Mouse (Mus musculus): ENCODE data around the gene Mogat1. TPM values are rescaled to one million over a fixed set of nuclear protein-coding genes. Genes with fewer than 3 reads are reported as not detected.
"Not testable (repeated sequence)": the region's sequence is repeated elsewhere in the genome, so short reads cannot be mapped to it uniquely, and the experiment has no call there.

The Mogat1 gene
- total RNA-seq, 4 experiments from 2014 or later = 0.43 to 1.6 TPM; not detected in 2

GRCm38 (mm10) chr1:78536310-78537164 is 25.7 kb downstream of the Mogat1 start:
- DNase-seq (ENCODE audit: low spot score in 2 of 2) = peak; percentile 65 to 86

GRCm38 (mm10) chr1:78537494-78538010 is 26.8 kb downstream of the Mogat1 start:
- DNase-seq (ENCODE audit: low spot score in 2 of 2) = peak; percentile 81 to 88

- no peak for DNase-seq (ENCODE audit: low spot score in 2 of 2)
Observed at GRCm38 (mm10) chr1:78538396-78538795, 27.6 kb downstream of the Mogat1 start.

GRCm38 (mm10) chr1:78539166-78539565 is 28.4 kb downstream of the Mogat1 start:
- no peak for DNase-seq (ENCODE audit: low spot score in 2 of 2)

- DNase-seq (ENCODE audit: low spot score in 2 of 2) = not testable (repeated sequence)
Observed at GRCm38 (mm10) chr1:78543631-78544030, 32.8 kb downstream of the Mogat1 start.

GRCm38 (mm10) chr1:78546258-78546657 is 35.5 kb downstream of the Mogat1 start:
- DNase-seq (ENCODE audit: low spot score in 2 of 2) = no peak

- DNase-seq (ENCODE audit: low spot score in 2 of 2) = no peak
Observed at GRCm38 (mm10) chr1:78548961-78549360, 38.2 kb downstream of the Mogat1 start.

GRCm38 (mm10) chr1:78554012-78554666 is 43.3 kb downstream of the Mogat1 start:
- DNase-seq (ENCODE audit: low spot score in 2 of 2) = no peak

GRCm38 (mm10) chr1:78566963-78567362 is 56.2 kb downstream of the Mogat1 start:
- no peak for DNase-seq (ENCODE audit: low spot score in 2 of 2)

GRCm38 (mm10) chr1:78567421-78567820 is 56.6 kb downstream of the Mogat1 start:
- no peak for DNase-seq (ENCODE audit: low spot score in 2 of 2)

- peak; percentile 12 to 22 for DNase-seq (ENCODE audit: low spot score in 2 of 2)
Observed at GRCm38 (mm10) chr1:78567834-78568507, 57.2 kb downstream of the Mogat1 start.

- no peak for DNase-seq (ENCODE audit: low spot score in 2 of 2)
Observed at GRCm38 (mm10) chr1:78569617-78570016, 58.8 kb downstream of the Mogat1 start.

- no peak for DNase-seq (ENCODE audit: low spot score in 2 of 2)
Observed at GRCm38 (mm10) chr1:78585080-78585479, 74.3 kb downstream of the Mogat1 start.

GRCm38 (mm10) chr1:78586986-78587385 is 76.2 kb downstream of the Mogat1 start:
- DNase-seq (ENCODE audit: low spot score in 2 of 2) = no peak

Other genes starting within 250 kb of the Mogat1 start
- gene Sgpp2, start 200.6 kb upstream of the Mogat1 start, total RNA-seq (2022) = 1 to 10 TPM; 5.5 to 8.9 (median 7.1) TPM
- gene Farsb, start 22.1 kb upstream of the Mogat1 start, total RNA-seq (2022) = 10 to 100 TPM; 61.7 to 74.3 (median 68.0) TPM
- 1 to 10 TPM; 1.0 to 1.5 (median 1.3) TPM for gene BC035947, start 1.2 kb downstream of the Mogat1 start, total RNA-seq (2022)
- 100 to 1,000 TPM; 163 to 191 (median 171) TPM for gene Acsl3, start 146.8 kb downstream of the Mogat1 start, total RNA-seq (2022)
- gene Utp14b, start 147.0 kb downstream of the Mogat1 start, total RNA-seq (2022) = 10 to 100 TPM; 19.6 to 33.4 (median 22.8) TPM